Mouse (Mus musculus) midbrain, embryonic 16.5 days (tissue): ENCODE measurements around the gene Adar. TPM values are rescaled to one million over a fixed set of nuclear protein-coding genes. Genes with fewer than 3 reads are reported as not detected.

Experiments used
- ATAC-seq: fragments of 200-750 bp; cut with Nextera tagmentation; 2 replicates; pipeline ENCODE4 v1.8.0; 2017; ENCODE audit warnings: moderate TSS enrichment
- H3K27ac ChIP-seq: fragments of 300-500 bp; sonication (generic); 2 replicates; pipeline ENCODE4 v1.5.1; 2014; ENCODE audit warnings: mild to moderate bottlenecking, low read length, mixed read lengths
- H3K27me3 ChIP-seq: fragments of 300-500 bp; sonication (generic); 2 replicates; pipeline ENCODE4 v1.6.1; 2014; ENCODE audit warnings: low read depth, low read length, mixed read lengths; ENCODE audit not compliant: control insufficient read depth, insufficient read depth
- H3K36me3 ChIP-seq: fragments of 300-500 bp; sonication (generic); 2 replicates; pipeline ENCODE4 v1.6.1; 2014; ENCODE audit warnings: mild to moderate bottlenecking, low read length, moderate library complexity, mixed read lengths; ENCODE audit not compliant: control insufficient read depth, insufficient read depth
- H3K4me1 ChIP-seq: fragments of 300-500 bp; sonication (generic); 2 replicates; pipeline ENCODE4 v1.6.1; 2014; ENCODE audit warnings: mild to moderate bottlenecking, low read length, mixed read lengths; ENCODE audit not compliant: control insufficient read depth, insufficient read depth
- H3K4me2 ChIP-seq: fragments of 300-500 bp; sonication (generic); 2 replicates; pipeline ENCODE4 v1.6.1; 2014; ENCODE audit warnings: mild to moderate bottlenecking, low read length, mixed read lengths
- H3K4me3 ChIP-seq: fragments of 300-500 bp; sonication (generic); 2 replicates; pipeline ENCODE4 v1.5.1; 2014; ENCODE audit warnings: low read depth, mild to moderate bottlenecking, low read length, moderate library complexity, mixed read lengths
- H3K9ac ChIP-seq: fragments of 300-500 bp; sonication (generic); 2 replicates; pipeline ENCODE4 v1.6.1; 2014; ENCODE audit warnings: low read depth, low read length, mixed read lengths
- H3K9me3 ChIP-seq: fragments of 300-500 bp; sonication (generic); replicated peaks from 2 replicates; pipeline ENCODE4 v1.6.1; 2014; ENCODE audit warnings: mild to moderate bottlenecking, low read length, mixed read lengths; ENCODE audit not compliant: control insufficient read depth, poor library complexity, severe bottlenecking
- WGBS: fragments of 180-500 bp; shearing (Covaris S2); extraction: QIAGEN DNeasy Blood & Tissue Kit; methylation state at CpG from one replicate; pipeline ENCODE4 v1.1.7; 2014; 5-methylcytosine and 5-hydroxymethylcytosine counted together
- polyA plus RNA-seq: library from polyadenylated mRNA; unstranded; fragments of >200 nt; fragmentation: Nextera tagmentation; extraction: Ambion mirVana; gene quantifications from 2 replicates; pipeline ENCODE4 v1.2.1, GENCODE M21; 2015

The Adar gene
- polyA plus RNA-seq, 1 experiment from 2014 or later = 35.7 TPM

DNA sequence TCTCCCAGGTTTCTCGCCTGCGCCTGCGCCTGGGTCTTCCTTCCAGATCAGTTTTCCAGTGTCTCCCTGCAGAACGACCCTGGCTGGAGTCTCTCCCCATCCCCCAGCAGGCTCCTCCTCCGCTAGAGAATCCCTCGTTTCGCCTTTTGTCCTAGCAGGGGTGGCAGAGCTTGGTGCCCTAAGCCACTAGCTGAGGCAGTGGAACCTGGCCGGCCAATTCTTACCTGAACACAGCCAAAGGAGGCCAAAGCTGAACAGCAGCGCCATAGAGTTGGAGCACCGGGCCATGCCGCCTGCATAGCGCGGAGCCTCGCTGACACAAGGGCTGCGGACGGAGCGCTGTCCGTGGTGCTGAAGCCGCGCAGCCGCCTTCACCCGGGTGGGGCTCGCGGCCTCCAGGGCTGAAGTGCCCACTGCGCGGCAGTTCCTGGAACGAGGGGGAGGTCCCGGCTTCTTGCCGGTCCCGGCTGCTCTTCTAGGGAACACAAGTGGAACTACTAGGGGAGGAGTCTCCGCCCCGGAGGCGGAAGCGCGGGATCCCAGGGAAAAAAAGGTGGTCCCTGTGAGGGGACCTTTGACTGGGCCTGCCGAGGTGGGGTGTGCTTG, 49.4 kb downstream of the Adar start, which contains the start of gene Chrnb2:
Gene Chrnb2 (minus strand): TSS at position 514 of the 606 bp plus-strand sequence.
- peak; percentile 79 for ATAC-seq
- peaks cover 11% of the 10 kb centered on the region; the same call in 1 of the 2 replicates for H3K36me3 ChIP-seq
- peaks cover 33% of the 10 kb centered on the region for H3K4me1 ChIP-seq
- H3K9ac ChIP-seq = peak within 1 kb of the TSS; percentile 73
- WGBS = 1% methylated on average over 35 of the region's 36 CpGs
- no peaks in the 10 kb centered on the region for H3K27me3 ChIP-seq
- no peaks in the 10 kb centered on the region for H3K9me3 ChIP-seq
- peak within 1 kb of the TSS; percentile 65 for H3K4me3 ChIP-seq
- H3K27ac ChIP-seq = peak within 1 kb of the TSS; percentile 88
- peak within 1 kb of the TSS; percentile 71 for H3K4me2 ChIP-seq

DNA sequence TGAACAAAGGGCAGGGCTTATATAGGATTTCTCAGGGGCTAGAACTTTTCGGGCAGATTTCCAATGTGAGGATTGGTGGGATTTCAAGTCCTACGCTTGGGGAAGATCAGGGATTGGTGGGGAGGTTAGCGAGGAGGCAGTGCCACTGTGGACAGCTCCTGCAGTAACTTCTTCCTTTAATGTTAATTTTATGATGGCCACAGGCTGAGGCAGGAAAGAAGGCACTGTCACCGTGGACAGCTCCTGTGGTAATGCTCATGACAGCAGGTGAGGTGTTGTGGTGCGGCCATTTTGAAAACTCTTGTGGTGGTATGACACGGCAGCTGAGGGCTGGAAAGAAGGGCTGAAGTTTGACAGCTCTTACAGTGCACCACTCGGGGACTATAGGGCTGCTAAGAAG, 54.8 kb downstream of the Adar start:
- Histone ChIP-seq H3K27me3 (no peaks in the 10 kb centered on the region), H3K4me3 (no peak overlapping the region), H3K36me3 (no peaks in the 10 kb centered on the region), H3K9ac (no peak overlapping the region), H3K9me3 (no peaks in the 10 kb centered on the region), H3K27ac (no peak overlapping the region), H3K4me2 (no peak overlapping the region), H3K4me1 (peaks cover 32% of the 10 kb centered on the region)
- WGBS = 79% methylated on average over 7 of the region's 7 CpGs
- no peak for ATAC-seq

DNA sequence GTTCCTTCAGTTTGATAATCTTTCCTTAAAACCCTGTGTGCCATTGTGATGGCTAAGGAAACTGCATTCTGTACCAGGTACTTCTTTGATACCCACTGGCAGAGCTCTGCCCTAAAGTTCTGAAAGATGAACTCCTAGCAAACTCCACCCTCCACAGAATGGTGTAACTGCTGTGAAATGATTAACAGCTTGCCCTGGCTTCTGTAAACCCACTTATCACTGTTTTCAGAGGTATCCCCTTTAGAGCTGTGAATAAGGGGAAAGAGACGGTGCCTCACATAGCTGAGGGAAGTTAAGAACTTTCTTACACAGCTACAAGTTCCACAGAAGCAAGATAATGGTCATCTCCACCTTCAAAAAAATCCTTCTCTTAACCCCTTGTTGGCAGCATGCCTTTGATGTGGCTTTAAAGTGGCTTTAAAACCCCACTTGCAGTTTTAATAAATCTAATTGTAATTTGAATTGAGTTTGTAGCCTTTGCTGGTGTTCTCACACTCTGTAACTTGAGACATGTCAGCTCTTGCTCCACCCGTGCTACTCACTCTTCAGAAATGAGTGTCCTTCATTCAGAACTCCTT, 55.7 kb downstream of the Adar start:
- 50% methylated on average over 2 of the region's 2 CpGs for WGBS
- Histone ChIP-seq H3K27ac (no peak overlapping the region), H3K27me3 (no peaks in the 10 kb centered on the region), H3K4me3 (no peak overlapping the region), H3K9ac (0 out of 2 replicates have a peak overlapping the region, but pooled peaks have one; percentile 14), H3K36me3 (no peaks in the 10 kb centered on the region), H3K4me2 (no peak overlapping the region), H3K4me1 (peaks cover 32% of the 10 kb centered on the region), H3K9me3 (no peaks in the 10 kb centered on the region)
- no peak for ATAC-seq

GRCm38 (mm10) chr3:89772588-89772967, 57.8 kb downstream of the Adar start:
- Histone ChIP-seq H3K4me1 (peaks cover 34% of the 10 kb centered on the region), H3K9me3 (no peaks in the 10 kb centered on the region), H3K4me3 (peak overlapping the region; percentile 98), H3K36me3 (peaks cover 10% of the 10 kb centered on the region; the same call in 1 of the 2 replicates), H3K9ac (peak overlapping the region; percentile 97), H3K27me3 (no peaks in the 10 kb centered on the region), H3K27ac (peak overlapping the region; percentile 94), H3K4me2 (peak overlapping the region; percentile 93)
- ATAC-seq = peak; percentile 83
- WGBS = 2% methylated on average over 17 of the region's 17 CpGs

DNA sequence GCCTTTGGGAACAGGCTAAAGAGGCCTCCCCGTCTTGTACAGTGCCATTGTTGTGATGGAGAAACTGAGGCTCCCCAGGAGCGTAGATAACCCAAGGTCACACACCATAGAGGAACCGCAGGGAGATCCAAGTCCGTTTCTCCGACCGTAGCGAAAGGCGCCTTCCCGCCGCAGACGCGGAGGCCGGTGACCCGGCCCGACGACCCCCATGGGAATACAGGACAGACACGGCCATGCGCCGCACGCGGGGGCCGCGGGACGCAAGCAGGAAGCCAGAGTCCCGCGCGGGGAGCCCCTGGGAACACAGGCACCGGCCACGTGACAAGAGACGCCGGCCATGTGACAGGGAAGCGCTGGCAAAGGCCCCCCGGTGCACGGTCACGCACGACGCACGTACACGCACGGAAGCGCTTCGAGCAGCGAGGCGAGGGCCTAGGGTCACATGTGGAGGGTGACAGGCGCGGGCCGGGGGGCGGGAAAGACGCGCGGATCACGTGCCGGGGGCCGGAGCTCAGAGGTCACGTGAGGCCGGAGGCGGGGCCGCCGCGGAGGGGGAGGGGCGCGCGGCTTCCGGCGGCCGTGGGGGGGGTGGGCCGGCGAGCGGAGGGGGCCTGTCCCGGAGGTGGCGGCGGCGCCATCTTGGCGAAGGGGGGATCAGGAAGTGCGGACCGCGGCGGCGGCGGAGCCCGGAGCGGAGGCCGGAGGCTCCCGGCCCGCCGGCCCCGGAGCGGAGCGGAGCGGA, 58.3 kb downstream of the Adar start, which contains the start of gene Ube2q1:
Gene Ube2q1 (plus strand): TSS at position 649 of the 742 bp plus-strand sequence.
- peak within 1 kb of the TSS; percentile 93 for H3K4me2 ChIP-seq
- no peaks in the 10 kb centered on the region for H3K9me3 ChIP-seq
- H3K27me3 ChIP-seq = no peaks in the 10 kb centered on the region
- peak within 1 kb of the TSS; percentile 94 for H3K27ac ChIP-seq
- peak within 1 kb of the TSS; percentile 97 for H3K9ac ChIP-seq
- under 1% methylated on average over 65 of the region's 90 CpGs for WGBS
- H3K36me3 ChIP-seq = peaks cover 11% of the 10 kb centered on the region; the same call in 1 of the 2 replicates
- peak within 1 kb of the TSS; percentile 98 for H3K4me3 ChIP-seq
- H3K4me1 ChIP-seq = peaks cover 34% of the 10 kb centered on the region
- peak; percentile 95 for ATAC-seq

DNA sequence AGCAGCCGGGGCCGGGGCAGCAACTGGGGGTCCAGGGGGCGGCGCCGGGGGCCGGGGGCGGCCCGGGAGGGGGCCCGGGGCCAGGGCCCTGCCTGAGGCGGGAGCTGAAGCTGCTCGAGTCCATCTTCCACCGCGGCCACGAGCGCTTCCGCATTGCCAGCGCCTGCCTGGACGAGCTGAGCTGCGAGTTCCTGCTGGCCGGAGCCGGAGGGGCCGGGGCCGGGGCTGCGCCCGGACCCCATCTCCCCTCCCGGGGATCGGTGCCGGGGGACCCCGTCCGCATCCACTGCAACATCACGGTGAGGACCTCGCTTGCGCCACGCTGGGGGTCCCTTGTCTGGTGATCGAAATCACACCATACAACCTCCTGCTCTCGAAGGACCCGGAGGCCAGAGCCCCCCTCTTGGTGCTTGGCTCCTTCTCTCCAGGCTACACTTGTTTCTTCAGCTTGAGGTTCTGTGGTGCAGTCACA, 59.0 kb downstream of the Adar start:
- Histone ChIP-seq H3K4me1 (peaks cover 34% of the 10 kb centered on the region), H3K27me3 (no peaks in the 10 kb centered on the region), H3K9ac (peak overlapping the region; percentile 97), H3K27ac (peak overlapping the region; percentile 94), H3K36me3 (peaks cover 17% of the 10 kb centered on the region), H3K4me2 (peak overlapping the region; percentile 93), H3K4me3 (peak overlapping the region; percentile 98), H3K9me3 (no peaks in the 10 kb centered on the region)
- no peak; the same call in none of the 2 replicates for ATAC-seq
- WGBS = under 1% methylated on average over 35 of the region's 37 CpGs

DNA sequence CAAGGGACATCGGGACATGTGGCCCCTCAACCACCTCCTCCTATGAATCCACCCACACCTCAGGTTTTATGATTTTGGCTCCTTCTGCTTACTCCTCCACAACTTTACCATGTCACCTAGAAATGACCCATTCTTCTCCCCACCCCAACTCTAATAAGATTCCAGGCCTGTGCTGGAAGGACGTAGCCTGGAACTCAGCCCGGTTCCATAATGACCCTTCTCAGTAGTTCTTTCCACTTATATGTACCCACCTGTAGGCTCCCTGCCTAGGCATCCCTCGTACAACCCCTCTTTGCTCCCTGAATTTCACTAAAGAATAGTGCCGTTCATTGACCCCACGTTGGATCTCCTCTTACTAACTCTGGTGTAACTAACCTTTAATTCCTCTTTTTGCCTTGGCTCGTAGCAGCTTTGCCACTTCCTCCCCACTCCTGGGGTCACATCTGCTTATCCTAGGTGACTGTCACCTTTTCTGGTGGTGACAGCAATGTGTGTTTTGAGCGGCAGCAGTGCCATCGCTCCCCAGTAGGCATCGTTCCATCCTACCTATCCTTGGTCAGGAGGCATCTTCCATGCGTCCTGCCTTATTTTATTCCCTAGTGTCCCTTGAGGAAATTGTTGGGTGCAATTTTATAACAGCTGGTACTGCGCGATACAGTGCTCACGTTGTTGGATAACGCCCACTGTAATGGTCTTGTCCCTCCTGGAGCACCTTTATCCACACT, 59.6 kb downstream of the Adar start:
- H3K27ac ChIP-seq = peak overlapping the region; percentile 94
- peaks cover 17% of the 10 kb centered on the region for H3K36me3 ChIP-seq
- peak overlapping the region; percentile 97 for H3K9ac ChIP-seq
- 56% methylated on average over 15 of the region's 15 CpGs for WGBS
- no peaks in the 10 kb centered on the region for H3K9me3 ChIP-seq
- peaks cover 34% of the 10 kb centered on the region for H3K4me1 ChIP-seq
- H3K4me2 ChIP-seq = peak overlapping the region; percentile 93
- peak overlapping the region; percentile 98 for H3K4me3 ChIP-seq
- H3K27me3 ChIP-seq = no peaks in the 10 kb centered on the region
- ATAC-seq = no peak

GRCm38 (mm10) chr3:89776001-89776400, 61.2 kb downstream of the Adar start:
- no peak overlapping the region for H3K4me3 ChIP-seq
- H3K9ac ChIP-seq = 0 out of 2 replicates have a peak overlapping the region, but pooled peaks have one; percentile 23
- H3K27me3 ChIP-seq = no peaks in the 10 kb centered on the region
- H3K4me2 ChIP-seq = no peak overlapping the region
- H3K9me3 ChIP-seq = no peaks in the 10 kb centered on the region
- no peak for ATAC-seq
- H3K36me3 ChIP-seq = peaks cover 31% of the 10 kb centered on the region
- peaks cover 28% of the 10 kb centered on the region for H3K4me1 ChIP-seq
- WGBS = 84% methylated on average over 4 of the region's 4 CpGs
- no peak overlapping the region for H3K27ac ChIP-seq
